Mouse (Mus musculus) heart, embryonic 16.5 days (tissue): ENCODE results near the gene Spink4. TPM values are rescaled to one million over a fixed set of nuclear protein-coding genes. Genes with fewer than 3 reads are reported as not detected.

ENCODE experiments used
- ATAC-seq: fragments of 200-750 bp; cut with Nextera tagmentation; replicated peaks from 2 replicates; pipeline ENCODE4 v1.8.0; 2017; ENCODE audit warnings: moderate number of reproducible peaks; ENCODE audit not compliant: insufficient read depth, low FRiP score; ENCODE audit errors: extremely low read depth
- H3K27ac ChIP-seq: fragments of 300-500 bp; sonication (generic); 2 replicates; pipeline ENCODE4 v1.5.1; 2014; ENCODE audit warnings: mild to moderate bottlenecking, low read length, control low read depth, moderate library complexity
- H3K27me3 ChIP-seq: fragments of 300-500 bp; sonication (generic); 2 replicates; pipeline ENCODE4 v1.6.1; 2014; ENCODE audit warnings: low read length, mixed read lengths; ENCODE audit not compliant: control insufficient read depth, insufficient read depth
- H3K36me3 ChIP-seq: fragments of 300-500 bp; sonication (generic); 2 replicates; pipeline ENCODE4 v1.6.1; 2014; ENCODE audit not compliant: control insufficient read depth, insufficient read depth
- H3K4me1 ChIP-seq: fragments of 300-500 bp; sonication (generic); 2 replicates; pipeline ENCODE4 v1.6.1; 2014; ENCODE audit warnings: low read length, mixed read lengths; ENCODE audit not compliant: control insufficient read depth, insufficient read depth
- H3K4me2 ChIP-seq: fragments of 300-500 bp; sonication (generic); 2 replicates; pipeline ENCODE4 v1.6.1; 2014; ENCODE audit warnings: low read depth, mild to moderate bottlenecking, control low read depth, low read length
- H3K4me3 ChIP-seq: fragments of 300-500 bp; sonication (generic); 2 replicates; pipeline ENCODE4 v1.5.1; 2014; ENCODE audit warnings: mild to moderate bottlenecking, control low read depth, low read length
- H3K9ac ChIP-seq: fragments of 300-500 bp; sonication (generic); 2 replicates; pipeline ENCODE4 v1.6.1; 2014; ENCODE audit warnings: low read length, control low read depth
- H3K9me3 ChIP-seq: fragments of 300-500 bp; sonication (generic); replicated peaks from 2 replicates; pipeline ENCODE4 v1.6.1; 2016; ENCODE audit warnings: low read length; ENCODE audit not compliant: control insufficient read depth
- WGBS: fragments of 180-500 bp; shearing (Covaris S2); extraction: QIAGEN DNeasy Blood & Tissue Kit; methylation state at CpG from one replicate; pipeline ENCODE4 v1.1.7; 2014; 5-methylcytosine and 5-hydroxymethylcytosine counted together
- polyA plus RNA-seq: library from polyadenylated mRNA; unstranded; fragments of >200 nt; fragmentation: Nextera tagmentation; extraction: Ambion mirVana; gene quantifications from 2 replicates; pipeline ENCODE4 v1.2.1, GENCODE M21; 2015

Spink4 gene
- polyA plus RNA-seq, 1 experiment from 2014 or later: 5.4 TPM

GRCm38 (mm10) chr4:40969781-40970591 lies 50.1 kb downstream of the Spink4 start:
- WGBS: 12% methylated on average over 10 of the region's 13 CpGs
- Histone ChIP-seq H3K9ac (peak overlapping the region; percentile 93), H3K4me3 (peak overlapping the region; percentile 93), H3K9me3 (no peaks in the 10 kb centered on the region), H3K4me1 (peaks cover 20% of the 10 kb centered on the region), H3K27me3 (no peaks in the 10 kb centered on the region), H3K27ac (peak overlapping the region; percentile 95), H3K4me2 (peak overlapping the region; percentile 75), H3K36me3 (peaks cover 14% of the 10 kb centered on the region)
- no peak; the same call in 1 of the 2 replicates for ATAC-seq

- Histone ChIP-seq H3K9ac (peak overlapping the region; percentile 93), H3K27ac (peak overlapping the region; percentile 95), H3K4me3 (peak overlapping the region; percentile 93), H3K4me1 (peaks cover 20% of the 10 kb centered on the region), H3K4me2 (peak overlapping the region; percentile 75), H3K27me3 (no peaks in the 10 kb centered on the region), H3K9me3 (no peaks in the 10 kb centered on the region), H3K36me3 (peaks cover 14% of the 10 kb centered on the region)
- under 1% methylated on average over 16 of the region's 16 CpGs for WGBS
- peak; percentile 35; the same call in 1 of the 2 replicates for ATAC-seq
These were observed 50.7 kb downstream of the Spink4 start for GRCm38 (mm10) chr4:40970592-40970841.

GRCm38 (mm10) chr4:40970842-40971701 lies 51.2 kb downstream of the Spink4 start, which contains the start of gene Nfx1:
Gene Nfx1 (plus strand): TSS chr4:40970906.
- Histone ChIP-seq H3K4me1 (peaks cover 20% of the 10 kb centered on the region), H3K36me3 (peaks cover 9% of the 10 kb centered on the region), H3K27me3 (no peaks in the 10 kb centered on the region), H3K9ac (peak within 1 kb of the TSS; percentile 93), H3K4me2 (peak within 1 kb of the TSS; percentile 75), H3K27ac (peak within 1 kb of the TSS; percentile 95), H3K9me3 (no peaks in the 10 kb centered on the region), H3K4me3 (peak within 1 kb of the TSS; percentile 93)
- ATAC-seq: peak; percentile 96
- under 1% methylated on average over 85 of the region's 85 CpGs for WGBS

GRCm38 (mm10) chr4:40971744-40972143 lies 51.9 kb downstream of the Spink4 start:
- no peak for ATAC-seq
- WGBS: 22% methylated on average over 13 of the region's 13 CpGs
- peak overlapping the region; percentile 75 for H3K4me2 ChIP-seq
- H3K4me3 ChIP-seq: peak overlapping the region; percentile 93
- H3K4me1 ChIP-seq: peaks cover 20% of the 10 kb centered on the region
- no peaks in the 10 kb centered on the region for H3K27me3 ChIP-seq
- no peaks in the 10 kb centered on the region for H3K9me3 ChIP-seq
- no peak overlapping the region for H3K27ac ChIP-seq
- H3K36me3 ChIP-seq: peaks cover 9% of the 10 kb centered on the region
- H3K9ac ChIP-seq: peak overlapping the region; percentile 93; the same call in 1 of the 2 replicates

GRCm38 (mm10) chr4:40974011-40974410 lies 54.2 kb downstream of the Spink4 start:
- no peaks in the 10 kb centered on the region for H3K9me3 ChIP-seq
- ATAC-seq: no peak
- 95% methylated on average over 1 of the region's 1 CpGs for WGBS
- no peak overlapping the region for H3K27ac ChIP-seq
- H3K27me3 ChIP-seq: no peaks in the 10 kb centered on the region
- H3K4me1 ChIP-seq: peaks cover 20% of the 10 kb centered on the region
- peaks cover 23% of the 10 kb centered on the region for H3K36me3 ChIP-seq
- no peak overlapping the region for H3K9ac ChIP-seq
- no peak overlapping the region for H3K4me2 ChIP-seq
- H3K4me3 ChIP-seq: no peak overlapping the region

GRCm38 (mm10) chr4:40975678-40976077 lies 55.8 kb downstream of the Spink4 start:
- Histone ChIP-seq H3K4me3 (no peak overlapping the region), H3K9ac (no peak overlapping the region), H3K9me3 (no peaks in the 10 kb centered on the region), H3K4me2 (no peak overlapping the region), H3K27ac (no peak overlapping the region), H3K4me1 (peaks cover 12% of the 10 kb centered on the region), H3K36me3 (peaks cover 34% of the 10 kb centered on the region), H3K27me3 (no peaks in the 10 kb centered on the region)
- 89% methylated on average over 3 of the region's 3 CpGs for WGBS
- no peak for ATAC-seq

GRCm38 (mm10) chr4:40976651-40977050 lies 56.8 kb downstream of the Spink4 start:
- ATAC-seq: no peak
- Histone ChIP-seq H3K4me1 (peaks cover 12% of the 10 kb centered on the region), H3K27me3 (no peaks in the 10 kb centered on the region), H3K27ac (no peak overlapping the region), H3K4me3 (no peak overlapping the region), H3K9ac (no peak overlapping the region), H3K4me2 (no peak overlapping the region), H3K36me3 (peaks cover 34% of the 10 kb centered on the region), H3K9me3 (no peaks in the 10 kb centered on the region)
- WGBS: 89% methylated on average over 10 of the region's 10 CpGs

- H3K9me3 ChIP-seq: no peaks in the 10 kb centered on the region
These were observed 59.6 kb downstream of the Spink4 start for GRCm38 (mm10) chr4:40979430-40979829.

More at GRCm38 (mm10) chr4:40979430-40979829, 59.6 kb downstream of the Spink4 start:
- ATAC-seq: no peak
- Histone ChIP-seq H3K4me1 (peaks cover 7% of the 10 kb centered on the region), H3K4me2 (no peak overlapping the region), H3K9ac (no peak overlapping the region), H3K27ac (no peak overlapping the region), H3K36me3 (peaks cover 34% of the 10 kb centered on the region), H3K27me3 (no peaks in the 10 kb centered on the region), H3K4me3 (no peak overlapping the region)
- 97% methylated on average over 1 of the region's 1 CpGs for WGBS
